Mouse (Mus musculus) ES-Bruce4 (cell line): ENCODE data around the gene Mapk8ip2. TPM values are rescaled to one million over a fixed set of nuclear protein-coding genes. Genes with fewer than 3 reads are reported as not detected.

ENCODE experiments used
- H3K27ac ChIP-seq: 2 replicates; pipeline ENCODE4 v1.5.1; 2012; ENCODE audit warnings: low read length, inconsistent platforms; ENCODE audit not compliant: insufficient read depth
- H3K27me3 ChIP-seq: 2 replicates; pipeline ENCODE4 v1.6.1; 2012; ENCODE audit warnings: mild to moderate bottlenecking, low read length, inconsistent platforms; ENCODE audit not compliant: control insufficient read depth, poor library complexity, insufficient read depth, severe bottlenecking
- H3K36me3 ChIP-seq: 2 replicates; pipeline ENCODE4 v1.6.1; 2012; ENCODE audit warnings: inconsistent platforms, mild to moderate bottlenecking, low read length, moderate library complexity; ENCODE audit not compliant: control insufficient read depth, poor library complexity, insufficient read depth, severe bottlenecking
- H3K4me1 ChIP-seq: one replicate; pipeline ENCODE4 v1.8.1; 2011; ENCODE audit warnings: low read length; ENCODE audit not compliant: control insufficient read depth, insufficient read depth
- H3K4me3 ChIP-seq: 2 replicates; pipeline ENCODE4 v1.5.1; 2011; ENCODE audit warnings: low read depth, mild to moderate bottlenecking, low read length
- H3K9ac ChIP-seq: 2 replicates; pipeline ENCODE4 v1.6.1; 2012; ENCODE audit warnings: low read depth, mild to moderate bottlenecking, inconsistent platforms; ENCODE audit not compliant: poor library complexity, severe bottlenecking
- H3K9me3 ChIP-seq: replicated peaks from 2 replicates; pipeline ENCODE4 v1.6.1; 2012; ENCODE audit warnings: mild to moderate bottlenecking, low read length, inconsistent platforms; ENCODE audit not compliant: control insufficient read depth, poor library complexity, insufficient read depth, severe bottlenecking
- CTCF ChIP-seq: IDR thresholded peaks from one replicate; pipeline ENCODE4 v1.8.1; 2011; ENCODE audit warnings: low read depth, low read length
- EP300 ChIP-seq: IDR thresholded peaks from 2 replicates; pipeline ENCODE4 v1.6.1; 2011; ENCODE audit warnings: low read depth, low read length; ENCODE audit not compliant: insufficient read depth
- POLR2A ChIP-seq: IDR thresholded peaks from one replicate; pipeline ENCODE4 v1.8.1; 2011; ENCODE audit warnings: low read length; ENCODE audit not compliant: insufficient read depth
- polyA plus RNA-seq: library from polyadenylated mRNA; stranded (reverse); fragments of >200 nt; gene quantifications from 2 replicates; pipeline ENCODE4 v1.2.4, GENCODE M21; 2011; ENCODE audit warnings: low read depth; ENCODE audit not compliant: missing spikeins, insufficient read depth, insufficient read length

Gene Mapk8ip2
- polyA plus RNA-seq, 1 experiment: 4.2 TPM

GRCm38 (mm10) chr15:89465052-89465451 lies 11.3 kb downstream of the Mapk8ip2 start:
- Histone ChIP-seq H3K36me3 (no peaks in the 10 kb centered on the region), H3K9ac (no peak overlapping the region), H3K4me3 (no peak overlapping the region), H3K9me3 (no peaks in the 10 kb centered on the region), H3K27me3 (no peaks in the 10 kb centered on the region), H3K4me1 (no peaks in the 10 kb centered on the region), H3K27ac (no peak overlapping the region)
- TF ChIP-seq CTCF (no peak), EP300 (no peak), POLR2A (no peak)

- Histone ChIP-seq H3K27me3 (no peaks in the 10 kb centered on the region), H3K27ac (no peak overlapping the region), H3K9me3 (0 out of 2 replicates have a peak, but pooled peaks cover 2% of the 10 kb centered on the region), H3K4me1 (no peaks in the 10 kb centered on the region), H3K4me3 (no peak overlapping the region), H3K36me3 (no peaks in the 10 kb centered on the region), H3K9ac (no peak overlapping the region)
- TF ChIP-seq POLR2A: no peak
- no peak for TF ChIP-seq CTCF
- no peak for TF ChIP-seq EP300
Measured at GRCm38 (mm10) chr15:89468577-89468976, 14.9 kb downstream of the Mapk8ip2 start.

- H3K27me3 ChIP-seq: no peaks in the 10 kb centered on the region
- H3K9me3 ChIP-seq: 0 out of 2 replicates have a peak, but pooled peaks cover 2% of the 10 kb centered on the region
- H3K36me3 ChIP-seq: no peaks in the 10 kb centered on the region
- TF ChIP-seq CTCF: no peak
- TF ChIP-seq POLR2A: no peak
- TF ChIP-seq EP300: no peak
- H3K27ac ChIP-seq: no peak overlapping the region
- H3K9ac ChIP-seq: no peak overlapping the region
- H3K4me1 ChIP-seq: no peaks in the 10 kb centered on the region
- no peak overlapping the region for H3K4me3 ChIP-seq
Measured at GRCm38 (mm10) chr15:89471476-89471875, 17.8 kb downstream of the Mapk8ip2 start.

- TF ChIP-seq POLR2A (no peak), CTCF (no peak), EP300 (no peak)
- Histone ChIP-seq H3K9ac (no peak overlapping the region), H3K36me3 (no peaks in the 10 kb centered on the region), H3K4me1 (no peaks in the 10 kb centered on the region), H3K9me3 (0 out of 2 replicates have a peak, but pooled peaks cover 2% of the 10 kb centered on the region), H3K4me3 (no peak overlapping the region), H3K27me3 (no peaks in the 10 kb centered on the region), H3K27ac (no peak overlapping the region)
Measured at GRCm38 (mm10) chr15:89473370-89473769, 19.7 kb downstream of the Mapk8ip2 start.

- Histone ChIP-seq H3K9me3 (0 out of 2 replicates have a peak, but pooled peaks cover 2% of the 10 kb centered on the region), H3K36me3 (no peaks in the 10 kb centered on the region), H3K9ac (no peak overlapping the region), H3K4me1 (no peaks in the 10 kb centered on the region), H3K27me3 (no peaks in the 10 kb centered on the region), H3K4me3 (no peak overlapping the region), H3K27ac (no peak overlapping the region)
- TF ChIP-seq CTCF (no peak), POLR2A (no peak)
Measured at GRCm38 (mm10) chr15:89473921-89474320, 20.2 kb downstream of the Mapk8ip2 start.

GRCm38 (mm10) chr15:89474596-89475292 lies 21.0 kb downstream of the Mapk8ip2 start:
- no peak for TF ChIP-seq EP300
- TF ChIP-seq POLR2A: no peak
- TF ChIP-seq CTCF: no peak
- no peaks in the 10 kb centered on the region for H3K36me3 ChIP-seq
- H3K4me3 ChIP-seq: no peak overlapping the region
- H3K9ac ChIP-seq: no peak overlapping the region
- H3K4me1 ChIP-seq: no peaks in the 10 kb centered on the region
- 0 out of 2 replicates have a peak, but pooled peaks cover 2% of the 10 kb centered on the region for H3K9me3 ChIP-seq
- H3K27me3 ChIP-seq: no peaks in the 10 kb centered on the region
- no peak overlapping the region for H3K27ac ChIP-seq
